1 mouse cellular context compared by ENCODE assay signal in the genomic region with DNA sequence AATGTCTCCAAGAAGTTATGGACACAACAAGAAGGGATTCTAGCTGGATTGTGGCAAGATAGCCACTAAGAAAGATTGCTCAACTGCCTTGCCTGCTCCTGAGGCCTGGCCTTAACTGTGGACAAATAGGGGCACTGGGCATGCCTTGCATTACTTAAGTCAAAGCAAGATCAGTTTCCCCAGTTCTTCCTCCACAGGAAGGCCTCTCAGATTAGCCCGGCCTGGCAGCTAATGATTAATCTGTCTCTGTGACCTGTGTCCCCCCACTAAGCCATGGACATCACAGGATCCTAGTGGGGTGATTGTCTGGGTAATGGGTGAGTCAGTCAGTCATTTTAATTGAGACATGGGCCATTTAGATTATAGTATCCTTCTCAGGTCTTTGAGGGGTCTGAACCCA.
TF ChIP-seq lines count a peak whose summit lies in the region.

No protein-coding gene starts in this region.

TF ChIP-seq in CH12.LX, 34 proteins besides CTCF, POLR2A, EP300 and RAD21 (continued from another document):
- TF ChIP-seq NELFE (IDR thresholded peaks at IDR 0.05; ENCODE audit: low read depth, low read length), result no peak
- TF ChIP-seq SMC3 (IDR thresholded peaks at IDR 0.05; ENCODE audit: low read depth, low read length), result no peak
